Mouse (Mus musculus) hindlimb bud, embryonic 11.5 days (tissue): ENCODE results near the gene Dscaml1.
A peak's percentile ranks its signal among the peaks of the same experiment; 100 is the strongest.

Experiments
- DNase-seq: peaks from one replicate; pipeline ENCODE4 v3.0.0-alpha.2; 2012; ENCODE audit warnings: low read depth, low spot score; ENCODE audit errors: extremely low spot score

Dscaml1 gene

DNA sequence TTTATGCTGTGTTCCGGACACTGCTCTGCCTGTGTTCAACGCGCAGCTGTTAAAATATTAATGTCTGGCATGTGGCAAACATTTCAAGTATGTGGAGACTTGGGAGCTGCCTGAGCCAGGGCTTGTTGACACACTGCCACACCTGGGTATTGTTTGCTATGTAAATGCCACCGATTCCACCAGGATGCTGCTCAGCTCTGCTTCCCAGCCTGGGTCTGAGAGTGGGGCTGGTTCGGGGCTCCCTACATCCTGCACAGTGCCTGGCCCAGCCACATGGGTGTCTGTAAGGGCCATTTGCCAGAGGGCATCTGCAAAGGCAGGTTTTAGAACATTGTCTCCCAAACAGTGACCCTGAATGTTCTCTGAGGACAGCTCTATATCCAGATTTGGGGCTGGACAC lies 78.5 kb downstream of the Dscaml1 start:
- DNase-seq, result no peak

DNA sequence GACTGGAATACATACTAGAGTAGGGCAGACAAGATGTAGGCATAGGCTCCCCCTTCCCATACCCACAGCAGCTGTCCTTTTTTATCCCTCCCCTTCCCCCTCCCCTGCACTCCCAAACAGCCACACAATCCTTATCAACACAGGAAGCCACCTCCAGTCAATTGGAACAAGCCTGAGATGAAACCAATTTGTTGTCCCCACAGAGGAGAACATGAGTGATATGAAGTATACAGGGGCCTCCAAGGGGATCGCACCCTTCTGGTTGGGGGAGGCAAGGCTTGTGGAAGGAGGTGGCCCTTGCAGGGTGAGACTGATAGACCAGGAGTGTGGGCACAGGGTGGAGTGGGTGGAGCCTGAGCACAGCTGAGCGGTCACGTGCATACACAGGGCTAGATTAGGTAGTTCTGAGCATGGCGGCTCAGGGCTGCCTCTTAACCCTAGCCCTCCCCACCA lies 79.1 kb downstream of the Dscaml1 start:
- no peak for DNase-seq

DNA sequence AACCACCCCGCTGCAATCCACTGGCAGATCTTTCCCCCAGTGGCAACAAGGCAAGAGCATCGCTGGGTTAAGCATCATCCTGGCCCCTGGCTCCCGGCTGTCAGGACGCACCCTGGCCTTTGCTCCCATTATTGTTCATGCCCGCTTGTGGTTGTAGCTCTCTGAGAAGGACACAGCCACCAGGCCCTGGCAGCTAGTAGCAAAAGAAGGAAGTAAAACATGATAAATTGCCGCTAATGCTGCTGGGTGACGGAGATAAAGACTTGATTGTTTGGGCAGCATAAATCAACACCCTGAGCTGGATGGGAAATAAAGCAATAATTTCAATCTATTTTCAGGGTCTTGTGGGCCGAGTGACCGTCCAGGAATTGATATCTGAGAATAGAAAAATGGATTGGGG lies 81.1 kb downstream of the Dscaml1 start:
- DNase-seq, result no peak

GRCm38 (mm10) chr9:45510806-45511546 lies 84.5 kb downstream of the Dscaml1 start:
- no peak for DNase-seq

DNA sequence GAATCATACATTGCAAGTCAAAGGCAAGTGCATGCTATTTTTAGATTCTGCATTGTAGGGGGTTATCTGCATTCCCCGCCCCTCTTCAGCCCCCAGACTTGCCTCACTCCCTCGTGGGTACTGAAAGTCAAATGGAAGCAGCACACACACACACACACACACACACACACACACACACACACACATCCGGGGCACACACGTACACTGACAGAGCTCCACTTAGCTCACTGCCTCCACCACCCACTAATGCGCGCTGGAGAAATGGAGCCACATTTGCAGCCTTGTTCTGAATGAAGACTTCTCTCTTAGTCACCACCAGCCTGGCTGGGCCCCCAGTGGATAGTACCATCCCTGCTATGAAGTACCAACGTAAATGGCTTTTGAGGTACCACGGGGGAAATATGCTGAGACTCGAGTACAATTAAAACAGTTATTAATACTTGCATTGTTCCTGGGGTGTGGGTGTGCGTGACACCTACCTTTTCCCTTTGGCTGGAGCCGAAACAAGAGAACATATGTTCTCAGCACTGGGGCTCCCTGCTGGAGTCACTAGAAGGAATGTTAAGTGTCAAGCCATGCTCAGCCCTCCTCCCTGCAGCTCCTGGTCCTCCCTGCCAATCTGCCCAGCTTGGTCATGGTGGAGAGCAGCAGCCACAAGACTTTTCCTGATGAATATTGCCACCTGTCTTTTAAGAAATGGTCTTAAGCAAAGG lies 91.7 kb downstream of the Dscaml1 start:
- no peak for DNase-seq

DNA sequence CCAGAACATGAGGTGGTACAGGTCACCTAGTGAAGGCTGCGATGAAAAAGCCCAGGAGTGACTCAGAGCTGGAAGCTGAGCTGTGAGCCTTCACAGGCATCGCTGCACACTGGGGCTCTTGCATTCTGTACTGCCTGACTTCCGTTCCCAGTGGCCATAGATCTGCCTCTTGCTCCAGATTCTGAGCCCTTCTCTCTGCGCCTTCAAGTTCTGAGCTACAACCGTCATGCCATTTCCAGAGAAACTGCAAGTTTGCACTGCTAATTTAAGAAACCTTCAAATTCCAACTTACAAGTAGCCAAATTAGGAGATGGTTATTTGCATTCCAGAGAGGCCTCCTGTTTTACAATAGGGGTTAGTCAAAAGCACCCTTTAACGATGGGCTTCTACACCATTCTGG lies 93.4 kb downstream of the Dscaml1 start:
- no peak for DNase-seq

DNA sequence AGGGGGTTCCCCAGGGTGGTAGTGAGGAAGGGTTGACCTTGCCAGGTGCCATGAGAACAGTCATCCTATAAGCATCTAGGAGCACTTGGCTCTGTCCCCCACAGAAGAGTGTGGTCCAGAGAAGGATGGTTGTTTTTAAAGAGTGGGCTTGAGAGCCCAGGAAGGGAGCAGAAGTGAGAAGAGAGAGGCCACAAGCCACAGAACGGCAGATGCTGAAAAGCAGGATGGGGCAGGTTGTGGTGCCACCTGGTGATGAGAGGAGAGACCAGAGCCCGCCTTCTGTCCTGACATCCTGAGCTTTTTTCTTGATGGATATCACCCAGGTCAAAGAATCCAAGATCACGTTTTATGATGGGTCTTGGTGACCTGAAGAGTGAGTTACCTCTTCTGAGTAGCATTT lies 96.4 kb downstream of the Dscaml1 start:
- DNase-seq, result no peak

DNA sequence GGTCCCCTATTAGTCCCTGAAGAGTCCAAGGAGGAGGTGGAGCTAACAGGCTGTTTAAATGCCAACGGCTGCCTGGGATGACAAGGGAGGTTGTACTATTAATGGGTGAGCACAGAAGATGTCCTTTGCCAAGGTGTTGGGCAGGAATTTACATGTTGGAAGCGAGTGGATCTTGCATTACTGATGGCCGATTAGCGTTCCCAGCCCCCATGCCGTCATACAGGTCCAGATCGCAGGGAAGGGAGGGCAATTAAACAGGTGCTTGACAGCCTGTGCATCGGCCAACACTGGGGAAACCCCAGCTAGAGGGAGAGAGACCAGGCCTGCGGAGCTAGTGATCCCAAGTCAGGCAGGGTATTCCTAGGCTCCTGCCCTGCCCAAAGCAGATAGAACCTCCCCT lies 98.1 kb downstream of the Dscaml1 start:
- no peak for DNase-seq

DNA sequence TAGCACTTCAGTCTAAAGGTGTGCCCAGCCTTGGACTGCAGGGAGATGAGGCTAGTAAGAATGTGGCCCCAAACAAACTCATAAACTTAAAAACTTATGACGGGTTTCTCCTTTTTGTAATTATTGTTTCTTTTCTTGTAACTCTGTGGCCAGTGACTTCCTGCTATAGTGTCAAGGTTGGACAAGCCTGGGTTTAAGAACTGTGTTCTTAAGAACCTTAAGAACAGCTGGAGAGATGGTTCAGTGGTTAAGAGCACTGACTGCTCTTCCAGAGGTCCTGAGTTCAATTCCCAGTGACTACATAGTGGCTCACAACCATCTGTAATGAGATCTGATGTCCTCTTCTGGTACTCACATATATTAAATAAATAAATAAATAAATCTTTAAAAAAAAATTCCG lies 106.8 kb downstream of the Dscaml1 start:
- DNase-seq, result no peak

DNA sequence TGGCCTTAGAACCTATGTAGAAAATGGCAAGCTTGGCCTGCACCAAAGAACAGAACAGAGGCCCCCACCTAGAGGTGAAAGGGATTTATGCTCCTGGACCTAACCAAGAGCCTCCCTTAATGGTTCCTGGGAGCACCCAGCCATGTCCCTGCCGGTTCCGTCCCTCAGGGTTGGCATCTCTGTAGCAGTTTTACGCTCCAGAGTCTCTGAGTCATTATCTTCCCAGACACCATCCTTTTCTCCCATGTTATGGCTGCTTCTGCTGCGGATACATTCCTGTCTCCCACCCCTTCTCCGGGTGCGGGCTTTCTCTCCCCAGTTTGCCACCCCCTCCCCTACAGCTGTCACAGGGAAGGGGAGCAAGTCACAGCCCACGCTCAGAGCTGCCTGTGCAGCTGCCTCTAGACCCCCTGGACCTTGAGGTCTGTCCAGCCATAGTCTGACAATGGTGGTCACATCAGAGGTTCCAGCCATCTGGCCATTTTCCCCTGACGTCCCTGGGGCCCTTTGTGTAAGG lies 108.1 kb downstream of the Dscaml1 start:
- no peak for DNase-seq

GRCm38 (mm10) chr9:45537649-45538048 lies 111.2 kb downstream of the Dscaml1 start:
- DNase-seq, result no peak

DNA sequence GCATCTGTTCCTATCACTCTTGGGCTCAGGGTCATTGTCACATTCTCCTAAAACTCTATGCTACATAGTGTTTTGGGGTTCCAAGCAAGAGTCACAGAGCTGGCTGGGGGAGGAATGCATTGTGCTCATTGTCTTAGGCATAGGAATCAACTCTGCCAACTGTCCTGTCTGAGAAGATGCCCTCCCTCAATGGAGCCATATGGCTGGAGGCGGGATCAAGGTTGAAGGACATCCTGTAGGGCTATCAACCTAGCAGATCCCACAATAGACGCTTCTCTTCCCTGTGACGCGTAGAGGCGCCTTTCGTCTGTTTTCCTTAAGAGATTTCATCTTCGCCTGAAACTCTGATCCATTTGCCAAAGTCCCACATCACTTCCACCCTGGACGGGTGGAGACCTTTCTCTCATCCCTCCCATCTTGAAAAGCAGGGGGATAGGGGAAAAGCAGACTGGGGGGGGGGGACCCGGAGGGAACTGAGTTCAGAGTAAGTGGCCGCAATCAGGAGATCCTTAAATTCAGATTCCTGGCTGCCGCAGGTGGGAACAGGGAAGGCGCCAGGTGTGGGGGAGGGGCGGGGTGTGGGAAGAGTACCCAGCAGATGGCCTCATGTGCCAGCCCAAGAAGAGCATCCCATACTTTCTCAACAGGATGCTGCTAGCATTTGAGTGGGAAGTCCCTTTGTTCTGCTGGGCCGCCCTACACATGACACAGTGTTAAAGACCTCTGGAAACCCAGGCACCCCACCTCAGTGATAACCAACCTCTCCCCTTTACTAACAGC lies 113.0 kb downstream of the Dscaml1 start:
- DNase-seq, result no peak

DNA sequence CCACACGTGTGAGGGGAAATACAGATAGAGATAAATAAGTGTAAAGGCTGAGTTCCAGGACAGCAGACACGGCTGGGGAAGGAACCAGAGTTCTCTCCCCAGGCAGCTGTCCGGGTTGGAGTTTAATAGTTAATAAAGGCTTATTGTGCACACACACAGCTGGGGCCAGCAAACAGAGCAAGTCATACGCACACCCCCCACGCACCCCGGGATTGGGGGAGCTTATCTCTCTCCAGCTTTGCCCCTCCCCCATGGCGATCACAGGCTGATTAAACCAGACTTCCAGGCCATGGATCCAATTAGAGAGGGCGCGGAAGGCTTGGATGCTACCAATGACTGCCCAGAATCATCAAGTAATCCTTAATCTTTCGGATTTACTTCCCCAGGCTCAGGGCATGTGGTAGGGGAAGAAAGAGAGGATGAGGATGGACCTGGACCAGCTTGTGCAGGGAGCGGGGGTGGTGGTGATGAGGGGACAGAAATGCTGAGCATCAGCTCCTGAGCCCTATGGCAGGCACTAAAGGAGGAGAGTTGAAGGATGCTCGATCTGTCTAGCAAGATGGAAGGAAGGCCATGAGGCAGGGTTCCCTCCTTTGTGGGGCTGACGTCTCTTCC lies 119.7 kb downstream of the Dscaml1 start:
- DNase-seq, result no peak

DNA sequence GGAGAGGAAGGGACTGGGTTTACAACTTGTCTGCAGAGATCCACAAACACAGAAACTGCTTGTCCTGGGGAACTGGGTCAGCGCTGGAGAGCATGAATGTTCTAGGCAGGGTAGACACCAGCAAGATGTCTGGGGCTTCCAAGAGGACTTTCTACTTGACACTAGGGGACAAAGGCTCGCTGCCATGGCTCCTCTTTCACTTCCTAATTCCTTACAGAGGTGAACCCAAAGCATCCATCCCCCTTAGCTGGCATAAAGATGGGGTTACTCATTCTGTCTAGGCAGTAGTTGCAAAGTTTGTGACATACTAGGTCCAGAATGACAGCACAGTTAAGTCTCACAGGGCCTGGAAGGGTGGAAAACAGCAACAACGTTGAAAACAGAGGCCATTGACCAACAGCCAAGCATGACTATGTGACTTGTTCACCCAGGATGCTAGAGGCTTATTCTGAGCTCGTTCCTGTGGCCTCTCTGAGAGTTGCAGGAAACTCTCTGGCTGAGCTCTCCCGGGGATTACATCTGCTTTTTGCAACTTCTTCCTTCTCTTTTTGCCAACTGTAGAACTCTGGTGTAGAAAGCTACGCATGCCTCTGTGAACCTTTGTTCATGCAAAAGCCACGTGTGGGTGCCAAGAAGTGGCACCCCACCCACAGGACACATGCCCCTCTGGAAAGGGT lies 120.6 kb downstream of the Dscaml1 start:
- no peak for DNase-seq

DNA sequence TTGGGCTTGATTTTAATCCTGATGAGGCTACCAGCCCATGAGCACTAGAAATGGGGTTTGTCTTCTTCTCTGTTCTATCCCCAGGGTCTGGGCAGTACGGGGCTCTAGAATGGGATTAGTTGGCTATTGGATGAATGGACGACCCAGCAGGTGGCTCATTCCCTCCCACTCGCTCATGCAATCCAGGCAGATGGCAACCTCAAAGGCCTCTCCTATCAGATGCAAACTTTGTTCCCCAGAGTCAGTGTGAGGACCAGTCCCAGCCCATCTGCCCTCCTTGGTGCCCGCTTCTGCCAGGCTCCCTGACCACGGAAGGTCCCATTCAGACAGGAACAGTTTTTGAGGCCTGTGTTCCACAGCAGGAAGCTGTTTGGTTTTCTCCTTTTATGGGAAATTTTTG lies 123.4 kb downstream of the Dscaml1 start:
- DNase-seq, result no peak

DNA sequence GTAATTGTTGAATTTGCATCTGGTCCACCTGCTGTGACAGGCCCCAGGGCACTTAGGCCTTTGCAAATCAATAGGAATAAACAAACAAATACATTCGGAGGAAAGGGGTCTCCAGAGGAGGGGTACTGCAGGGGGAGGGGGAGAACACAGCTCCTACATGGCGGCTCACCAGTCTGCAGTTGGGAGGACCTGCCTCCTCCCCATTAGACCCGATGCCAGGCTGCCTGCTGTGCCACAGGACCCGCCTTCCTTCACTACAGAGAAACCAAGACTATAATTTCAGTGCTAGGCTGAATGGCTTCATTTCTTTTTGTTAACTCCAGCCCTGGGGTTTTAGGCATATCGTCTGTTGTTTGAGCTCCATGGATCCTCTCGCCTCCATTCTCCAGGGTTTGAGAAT lies 123.8 kb downstream of the Dscaml1 start:
- DNase-seq, result no peak

DNA sequence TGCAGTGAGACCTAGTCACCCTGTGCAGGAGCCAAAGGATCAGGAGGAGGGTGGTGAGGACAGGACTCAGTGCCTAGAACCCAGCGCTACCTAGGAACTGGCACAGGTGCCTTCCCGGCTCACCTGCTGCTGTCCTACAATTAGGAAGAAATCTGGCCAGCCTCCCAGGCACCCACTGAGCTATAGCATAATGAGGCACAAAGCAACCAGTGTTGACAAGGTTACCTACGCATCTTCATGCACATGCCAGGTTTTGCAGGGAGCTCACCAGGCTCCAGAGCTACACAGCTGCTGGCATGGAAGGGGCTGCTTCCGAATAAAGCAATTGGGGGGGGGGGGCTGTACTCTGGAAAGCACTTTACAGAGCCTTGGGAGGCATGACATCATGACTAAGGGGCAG lies 124.2 kb downstream of the Dscaml1 start:
- DNase-seq, result no peak

GRCm38 (mm10) chr9:45555036-45555826 lies 128.8 kb downstream of the Dscaml1 start:
- DNase-seq, result peak; percentile 5

DNA sequence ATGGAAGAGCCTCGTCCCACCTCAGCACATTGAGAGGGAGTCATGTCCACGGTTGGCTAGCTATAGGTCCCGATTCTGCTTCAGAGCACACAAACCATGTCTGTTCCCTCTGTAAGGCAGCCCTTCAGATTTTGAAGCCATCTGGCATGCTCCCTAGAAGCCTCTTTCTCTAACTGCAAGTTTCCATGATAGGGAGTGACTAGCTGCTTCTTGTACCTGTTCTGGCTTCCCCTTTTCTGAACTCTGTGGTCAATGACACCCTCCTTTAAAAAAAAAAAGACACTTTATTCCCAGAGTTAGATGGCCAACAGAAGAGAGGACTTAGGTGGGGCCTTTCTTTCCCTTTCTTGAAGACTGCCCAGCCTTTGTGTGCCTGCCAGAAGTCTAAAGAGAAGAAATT lies 130.5 kb downstream of the Dscaml1 start:
- no peak for DNase-seq

DNA sequence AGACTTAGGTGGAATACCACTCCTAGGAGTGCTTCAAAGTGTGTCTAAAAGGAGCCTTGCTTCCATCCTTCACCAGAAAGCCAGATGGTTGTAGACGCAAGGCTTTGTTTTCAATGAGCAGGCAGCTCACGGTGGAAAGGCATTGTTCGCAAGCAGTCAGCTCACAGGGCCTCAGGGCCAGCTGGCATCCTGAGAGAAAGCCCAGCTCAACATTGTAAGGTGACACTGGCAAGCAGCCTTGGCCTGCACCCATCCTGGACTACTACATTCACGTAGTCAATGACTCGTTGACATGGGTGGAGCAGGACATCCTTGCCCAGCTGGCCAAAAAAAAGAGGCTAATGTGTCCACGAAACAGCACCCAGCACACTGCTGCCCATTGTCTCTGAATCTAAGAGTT lies 134.6 kb downstream of the Dscaml1 start:
- DNase-seq, result no peak
